Mouse (Mus musculus) urinary bladder, postnatal 4 days (tissue): ENCODE results near the gene P3h2.
A peak's percentile ranks its signal among the peaks of the same experiment; 100 is the strongest.

Source experiments
- DNase-seq, 2 experiments: peaks; one replicate each; pipeline ENCODE4 v3.0.0; 2021 to 2022; ENCODE audit warnings: low spot score in 2 of 2

Gene P3h2

GRCm38 (mm10) chr16:26070376-26070775, 35.2 kb downstream of the P3h2 start:
- DNase-seq, result no peak

GRCm38 (mm10) chr16:26065060-26065459, 40.5 kb downstream of the P3h2 start:
- DNase-seq, result no peak

- no peak for DNase-seq
These were observed 45.1 kb downstream of the P3h2 start for GRCm38 (mm10) chr16:26060239-26061085.

GRCm38 (mm10) chr16:26053631-26054030, 52.0 kb downstream of the P3h2 start:
- no peak for DNase-seq

- DNase-seq, result peak; percentile 22 to 58
These were observed 56.0 kb downstream of the P3h2 start for GRCm38 (mm10) chr16:26049393-26050087.

- DNase-seq, result no peak
These were observed 57.7 kb downstream of the P3h2 start for GRCm38 (mm10) chr16:26047870-26048269.

GRCm38 (mm10) chr16:26047396-26047795, 58.2 kb downstream of the P3h2 start:
- DNase-seq, result no peak

GRCm38 (mm10) chr16:26041929-26042303, 63.7 kb downstream of the P3h2 start:
- DNase-seq, result no peak

GRCm38 (mm10) chr16:26041021-26041928, 64.3 kb downstream of the P3h2 start:
- no peak for DNase-seq

- DNase-seq, result no peak
These were observed 66.3 kb downstream of the P3h2 start for GRCm38 (mm10) chr16:26039320-26039719.

GRCm38 (mm10) chr16:26035525-26035924, 70.1 kb downstream of the P3h2 start:
- no peak for DNase-seq

GRCm38 (mm10) chr16:26035079-26035478, 70.5 kb downstream of the P3h2 start:
- no peak for DNase-seq

- no peak for DNase-seq
These were observed 76.1 kb downstream of the P3h2 start for GRCm38 (mm10) chr16:26029424-26030012.

GRCm38 (mm10) chr16:26026416-26026815, 79.2 kb downstream of the P3h2 start:
- DNase-seq, result no peak

- DNase-seq, result no peak
These were observed 81.0 kb downstream of the P3h2 start for GRCm38 (mm10) chr16:26024543-26024942.

- no peak for DNase-seq
These were observed 82.2 kb downstream of the P3h2 start for GRCm38 (mm10) chr16:26023352-26023751.

- DNase-seq, result no peak
These were observed 83.8 kb downstream of the P3h2 start for GRCm38 (mm10) chr16:26021759-26022158.

GRCm38 (mm10) chr16:26005811-26006210, 99.8 kb downstream of the P3h2 start:
- DNase-seq, result no peak

GRCm38 (mm10) chr16:26003261-26003660, 102.3 kb downstream of the P3h2 start:
- no peak for DNase-seq

- no peak for DNase-seq
These were observed 102.7 kb downstream of the P3h2 start for GRCm38 (mm10) chr16:26002848-26003247.

- DNase-seq, result no peak
These were observed 111.0 kb downstream of the P3h2 start for GRCm38 (mm10) chr16:25994605-25995004.

GRCm38 (mm10) chr16:25987221-25987620, 118.4 kb downstream of the P3h2 start:
- no peak for DNase-seq
